Mouse (Mus musculus) layer of hippocampus, adult 8-10 months (tissue): ENCODE results near the gene Ankrd60. TPM values are rescaled to one million over a fixed set of nuclear protein-coding genes. Genes with fewer than 3 reads are reported as not detected.

Experiments used
- DNase-seq, 2 experiments: peaks; one replicate each; pipeline ENCODE4 v3.0.0; 2022; ENCODE audit warnings: low spot score in 2 of 2
- total RNA-seq, 4 experiments: library from RNA; stranded (reverse); gene quantifications; 2 replicates each; pipeline ENCODE4 v1.2.4; 2022

The Ankrd60 gene
- total RNA-seq, 4 experiments from 2014 or later: not detected

DNA sequence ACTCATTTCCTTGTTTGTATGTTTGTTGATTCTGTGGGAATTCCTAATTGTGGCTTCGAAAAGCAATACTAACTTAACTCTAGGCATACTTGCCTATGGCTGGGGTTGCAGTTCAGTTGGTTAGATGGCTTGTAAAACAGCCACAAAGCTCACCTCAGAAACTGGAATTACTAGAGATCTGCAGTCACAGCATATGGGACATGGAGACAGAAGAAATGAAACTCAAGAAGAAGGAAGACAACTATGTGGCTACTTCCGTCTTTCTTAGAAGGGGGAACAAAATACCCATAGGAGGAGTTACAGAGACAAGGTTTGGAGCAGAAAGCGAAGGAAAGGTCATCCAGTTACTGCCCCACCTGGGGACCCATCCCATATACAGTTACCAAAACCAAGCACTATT, 49.7 kb downstream of the Ankrd60 start:
- DNase-seq: no peak

- DNase-seq: no peak
These were observed 55.8 kb downstream of the Ankrd60 start, which contains the start of gene 1700021F07Rik for GRCm38 (mm10) chr2:173522376-173522775. 1700021F07Rik (plus strand) TSS chr2:173522586.

Other genes starting within 250 kb of the Ankrd60 start
- not detected for gene 1700021F07Rik, start 55.8 kb downstream of the Ankrd60 start, total RNA-seq
- 10 to 100 TPM; 23.9 to 31.0 (median 26.3) TPM for gene Rab22a, start 81.4 kb upstream of the Ankrd60 start, total RNA-seq
- not detected for gene 1700010B08Rik, start 141.1 kb upstream of the Ankrd60 start, total RNA-seq
- gene Vapb, start 159.1 kb upstream of the Ankrd60 start, total RNA-seq: 100 to 1,000 TPM; 111 to 134 (median 121) TPM